11 mouse cellular contexts compared by ENCODE assay signal in genomic region chr15:62962681-62963080, GRCm38 (mm10).
"Had no signal": no experiment of that assay in that cellular context is flagged by ENCODE, and none has a peak within 500 bp of the region (broad histone marks: within the 10 kb centered on the region; RNA-seq: fewer than 3 reads in every experiment).

No protein-coding gene starts in this region.

- H3K9me3 ChIP-seq: midbrain, embryonic 12.5 days had no signal

- H3K27ac ChIP-seq: left cerebral cortex, adult 2 months; liver, embryonic 14.5 days; midbrain, embryonic 12.5 days had no signal

- H3K36me3 ChIP-seq: midbrain, embryonic 12.5 days had no signal

- ATAC-seq: midbrain, embryonic 16.5 days had no signal

- H3K4me3 ChIP-seq: left cerebral cortex, adult 2 months; midbrain, embryonic 12.5 days had no signal

- H3K9ac ChIP-seq: liver, embryonic 14.5 days; midbrain, embryonic 12.5 days had no signal

- DNase-seq: kidney, adult 11 months; kidney, postnatal 14 days; lung, adult 18-20 months; lung, postnatal 10 days; right cerebral cortex, postnatal 14 days; thymus, adult 18-20 months; thymus, postnatal 14 days had no signal

- H3K4me2 ChIP-seq: midbrain, embryonic 12.5 days had no signal

- H3K4me1 ChIP-seq: midbrain, embryonic 12.5 days had no signal
